Mouse (Mus musculus): ENCODE data around the gene Trpm3. TPM values are rescaled to one million over a fixed set of nuclear protein-coding genes. Genes with fewer than 3 reads are reported as not detected.

Gene Trpm3
- total and polyA plus RNA-seq, 2 experiments from 2014 or later: 0.52 to 0.95 TPM

DNA sequence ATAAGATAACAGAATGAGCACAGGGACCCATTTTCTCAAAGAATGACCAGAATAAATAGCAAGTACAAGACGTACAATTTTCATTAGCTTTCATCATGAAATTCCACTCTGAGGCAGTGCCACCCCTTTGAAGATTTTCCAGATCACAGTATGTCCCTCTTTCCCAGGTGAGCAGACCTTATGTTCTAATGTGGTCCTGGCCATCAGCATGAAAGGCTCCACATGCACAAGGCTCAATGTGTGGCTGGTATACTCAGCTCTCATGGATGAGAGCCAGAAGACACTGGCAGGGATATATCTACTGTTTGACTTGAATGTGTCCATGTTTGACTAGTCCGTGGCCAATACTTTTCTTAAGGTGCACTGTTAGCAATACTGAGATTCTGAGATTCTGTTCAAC lies 298.4 kb downstream of the Trpm3 start:
- Histone ChIP-seq H3K4me1 (ENCODE audit: control insufficient read depth, insufficient read depth) (no peaks in the 10 kb centered on the region), H3K27me3 (ENCODE audit: control insufficient read depth, insufficient read depth, low read length) (no peaks in the 10 kb centered on the region), H3K4me2 (ENCODE audit: low read depth, low read length) (no peak overlapping the region), H3K27ac (ENCODE audit: low read depth) (no peak overlapping the region), H3K9ac (replicated peaks; ENCODE audit: low read depth, low read length) (no peak overlapping the region), H3K4me3 (ENCODE audit: low read depth, low read length) (no peak overlapping the region), H3K9me3 (replicated peaks; ENCODE audit: control insufficient read depth, low read length) (no peaks in the 10 kb centered on the region), H3K36me3 (replicated peaks; ENCODE audit: control insufficient read depth, insufficient read depth, low read length) (no peaks in the 10 kb centered on the region)
- WGBS: 75% methylated on average over 2 of the region's 2 CpGs
- no peak for TF ChIP-seq CTCF (IDR thresholded peaks at IDR 0.05; ENCODE audit: low read depth)
- TF ChIP-seq EP300 (IDR thresholded peaks at IDR 0.05; ENCODE audit: low read depth): no peak
- DNase-seq (ENCODE audit: low spot score): no peak
- no peak for ATAC-seq (ENCODE audit: insufficient read depth, low read depth)

DNA sequence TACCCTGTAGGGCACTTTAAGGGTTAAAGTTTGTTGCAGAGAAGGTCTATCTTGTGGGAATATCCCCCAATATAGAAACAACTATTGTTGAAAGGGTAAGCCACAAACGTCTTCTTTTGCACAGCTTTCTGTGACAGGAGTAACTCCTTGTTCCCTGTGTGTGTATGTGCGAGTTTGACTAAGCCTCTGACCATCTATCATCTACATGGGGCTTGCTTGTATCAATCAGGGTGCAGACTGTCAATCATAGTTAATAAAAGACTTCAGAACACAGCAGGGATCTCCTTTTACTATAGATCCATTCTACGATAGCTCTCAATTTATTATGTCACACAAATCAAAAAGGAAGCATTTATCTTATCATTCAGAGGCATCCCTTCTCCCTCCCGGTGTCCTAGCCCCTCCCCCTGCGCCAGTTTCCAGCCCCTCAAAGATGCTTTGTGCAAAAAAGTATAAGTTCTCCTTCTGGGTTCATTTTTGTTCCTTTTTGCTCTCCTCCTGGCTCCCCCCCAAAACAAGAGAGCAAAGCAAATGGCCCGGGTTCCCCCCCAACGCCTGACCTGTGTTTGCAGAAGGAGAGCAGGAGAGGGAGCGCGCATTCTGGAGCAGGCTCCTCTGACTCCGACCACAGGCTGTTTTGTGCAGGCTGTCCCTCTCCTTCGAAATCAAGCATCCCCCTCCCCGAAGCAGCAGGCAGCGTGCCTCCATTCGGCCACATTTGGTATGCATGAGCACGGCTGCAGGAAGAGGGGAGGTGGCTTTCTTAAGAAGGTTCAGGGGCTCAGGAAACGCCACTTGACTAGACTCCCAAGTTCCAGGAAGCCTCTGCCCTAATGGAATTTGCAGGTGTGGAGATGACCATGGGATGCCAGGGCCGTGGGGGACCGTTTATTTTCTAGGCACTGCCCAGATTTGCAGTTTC lies 308.8 kb downstream of the Trpm3 start:
- H3K27me3 ChIP-seq (ENCODE audit: control insufficient read depth, insufficient read depth, low read length): no peaks in the 10 kb centered on the region
- peak overlapping the region; percentile 61 for H3K4me2 ChIP-seq (ENCODE audit: low read depth, low read length)
- no peaks in the 10 kb centered on the region for H3K36me3 ChIP-seq (replicated peaks; ENCODE audit: control insufficient read depth, insufficient read depth, low read length)
- no peak overlapping the region for H3K27ac ChIP-seq (ENCODE audit: low read depth)
- no peak overlapping the region for H3K9ac ChIP-seq (replicated peaks; ENCODE audit: low read depth, low read length)
- DNase-seq (ENCODE audit: low spot score) (peak; percentile 8), ATAC-seq (ENCODE audit: insufficient read depth, low read depth) (no peak)
- H3K4me1 ChIP-seq (ENCODE audit: control insufficient read depth, insufficient read depth): peaks cover 3% of the 10 kb centered on the region; the same call in 1 of the 2 replicates
- no peaks in the 10 kb centered on the region for H3K9me3 ChIP-seq (replicated peaks; ENCODE audit: control insufficient read depth, low read length)
- H3K4me3 ChIP-seq (ENCODE audit: low read depth, low read length): peak overlapping the region; percentile 21
- 5% methylated on average over 18 of the region's 18 CpGs for WGBS
- TF ChIP-seq EP300 (IDR thresholded peaks at IDR 0.05; ENCODE audit: low read depth): no peak
- TF ChIP-seq CTCF (IDR thresholded peaks at IDR 0.05; ENCODE audit: low read depth): no peak

DNA sequence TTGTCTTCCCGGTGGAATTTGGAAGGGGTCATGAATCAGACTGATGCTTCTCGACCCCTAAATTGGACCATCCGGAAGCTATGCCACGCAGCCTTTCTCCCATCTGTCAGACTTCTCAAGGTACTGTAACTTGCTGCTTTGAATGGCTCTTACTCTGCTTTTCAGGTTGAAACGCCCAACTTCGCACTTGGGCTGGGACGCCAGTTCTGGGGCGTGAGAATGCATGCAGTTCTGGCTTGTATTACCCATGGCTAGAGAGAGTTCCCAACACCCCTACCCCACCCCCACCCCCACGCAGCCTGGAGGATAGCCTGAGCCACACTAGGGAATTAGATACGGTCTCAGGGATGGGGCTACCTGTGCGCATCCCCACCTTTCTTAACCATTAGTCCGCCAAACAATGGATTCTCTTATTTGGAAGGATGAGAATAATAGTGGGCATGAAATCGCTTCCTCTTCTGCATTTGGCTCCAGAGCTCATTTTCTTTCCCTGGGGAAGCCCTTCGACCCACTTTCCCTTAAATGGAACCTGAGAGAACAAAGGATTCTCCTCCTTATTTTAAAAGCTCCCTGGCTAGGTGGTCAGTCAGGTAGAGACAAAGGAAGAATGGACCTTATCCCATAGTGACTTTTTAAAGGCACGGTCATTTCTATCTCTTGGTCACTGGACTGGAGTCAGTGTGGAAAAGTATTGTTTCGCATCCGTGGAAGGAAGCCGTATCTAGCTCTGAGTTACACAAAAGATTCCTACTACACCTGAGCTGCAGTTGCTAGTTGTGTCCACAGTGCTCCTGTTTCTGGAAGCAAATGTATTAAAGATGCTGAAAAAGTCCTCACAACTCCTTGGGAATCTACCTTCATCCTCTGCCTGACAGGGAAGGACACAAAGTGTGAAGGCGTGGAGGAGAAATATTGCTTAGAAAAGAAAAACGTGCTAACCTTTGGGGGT lies 309.8 kb downstream of the Trpm3 start:
- H3K4me1 ChIP-seq (ENCODE audit: control insufficient read depth, insufficient read depth): peaks cover 3% of the 10 kb centered on the region; the same call in 1 of the 2 replicates
- peak overlapping the region; percentile 61 for H3K4me2 ChIP-seq (ENCODE audit: low read depth, low read length)
- ATAC-seq (ENCODE audit: insufficient read depth, low read depth): no peak; the same call in 1 of the 2 replicates
- no peaks in the 10 kb centered on the region for H3K27me3 ChIP-seq (ENCODE audit: control insufficient read depth, insufficient read depth, low read length)
- no peak overlapping the region for H3K9ac ChIP-seq (replicated peaks; ENCODE audit: low read depth, low read length)
- peak overlapping the region; percentile 21 for H3K4me3 ChIP-seq (ENCODE audit: low read depth, low read length)
- H3K27ac ChIP-seq (ENCODE audit: low read depth): no peak overlapping the region
- TF ChIP-seq EP300 (IDR thresholded peaks at IDR 0.05; ENCODE audit: low read depth) (no peak), CTCF (IDR thresholded peaks at IDR 0.05; ENCODE audit: low read depth) (no peak)
- 40% methylated on average over 20 of the region's 20 CpGs for WGBS
- no peak for DNase-seq (ENCODE audit: low spot score)
- H3K36me3 ChIP-seq (replicated peaks; ENCODE audit: control insufficient read depth, insufficient read depth, low read length): no peaks in the 10 kb centered on the region
- no peaks in the 10 kb centered on the region for H3K9me3 ChIP-seq (replicated peaks; ENCODE audit: control insufficient read depth, low read length)

DNA sequence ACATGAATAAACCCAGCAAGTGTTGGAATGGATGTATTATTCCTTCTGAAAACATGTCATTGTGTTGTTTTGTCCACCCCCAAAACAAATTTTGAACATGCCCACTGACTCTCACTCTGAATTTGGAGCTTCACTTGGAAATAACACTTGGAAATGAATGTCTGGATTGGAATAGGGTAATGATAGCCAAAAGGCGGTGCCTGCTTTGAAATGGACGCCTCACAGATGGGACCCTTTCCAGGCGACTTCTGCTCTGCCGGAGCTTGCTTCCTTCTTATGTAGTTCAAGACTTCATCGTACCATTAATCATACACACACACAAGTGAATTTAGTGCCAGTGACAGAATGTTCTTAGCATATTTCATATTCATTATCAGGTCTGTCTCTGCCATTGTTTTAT lies 312.4 kb downstream of the Trpm3 start:
- no peaks in the 10 kb centered on the region for H3K4me1 ChIP-seq (ENCODE audit: control insufficient read depth, insufficient read depth)
- H3K27ac ChIP-seq (ENCODE audit: low read depth): no peak overlapping the region
- ATAC-seq (ENCODE audit: insufficient read depth, low read depth): no peak
- H3K4me2 ChIP-seq (ENCODE audit: low read depth, low read length): no peak overlapping the region
- H3K4me3 ChIP-seq (ENCODE audit: low read depth, low read length): no peak overlapping the region
- no peaks in the 10 kb centered on the region for H3K27me3 ChIP-seq (ENCODE audit: control insufficient read depth, insufficient read depth, low read length)
- no peak for DNase-seq (ENCODE audit: low spot score)
- H3K9me3 ChIP-seq (replicated peaks; ENCODE audit: control insufficient read depth, low read length): no peaks in the 10 kb centered on the region
- no peak overlapping the region for H3K9ac ChIP-seq (replicated peaks; ENCODE audit: low read depth, low read length)
- no peaks in the 10 kb centered on the region for H3K36me3 ChIP-seq (replicated peaks; ENCODE audit: control insufficient read depth, insufficient read depth, low read length)
- TF ChIP-seq EP300 (IDR thresholded peaks at IDR 0.05; ENCODE audit: low read depth): no peak
- TF ChIP-seq CTCF (IDR thresholded peaks at IDR 0.05; ENCODE audit: low read depth): no peak
- WGBS: 79% methylated on average over 5 of the region's 5 CpGs

DNA sequence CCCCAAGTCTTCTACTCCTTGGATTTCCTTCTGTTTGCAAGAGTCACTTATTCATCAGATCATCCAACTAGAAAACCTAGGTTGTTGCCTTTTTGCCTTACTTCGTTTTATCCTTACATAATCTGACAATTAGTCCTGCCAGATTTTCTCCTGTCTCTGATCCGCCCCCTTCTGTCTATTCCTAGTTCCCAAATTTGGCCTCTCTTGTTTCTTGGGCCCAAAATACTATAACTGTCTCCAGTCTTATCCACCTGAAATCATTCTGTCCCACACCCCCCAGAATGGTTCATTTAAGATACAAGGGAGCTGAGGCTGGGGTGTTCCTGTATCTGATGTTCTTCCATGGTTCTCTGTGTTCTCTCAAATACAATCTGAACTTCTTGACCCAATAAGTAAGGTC lies 318.1 kb downstream of the Trpm3 start:
- Histone ChIP-seq H3K4me2 (ENCODE audit: low read depth, low read length) (no peak overlapping the region), H3K9ac (replicated peaks; ENCODE audit: low read depth, low read length) (no peak overlapping the region), H3K36me3 (replicated peaks; ENCODE audit: control insufficient read depth, insufficient read depth, low read length) (no peaks in the 10 kb centered on the region), H3K27me3 (ENCODE audit: control insufficient read depth, insufficient read depth, low read length) (no peaks in the 10 kb centered on the region), H3K27ac (ENCODE audit: low read depth) (no peak overlapping the region), H3K9me3 (replicated peaks; ENCODE audit: control insufficient read depth, low read length) (no peaks in the 10 kb centered on the region), H3K4me1 (ENCODE audit: control insufficient read depth, insufficient read depth) (no peaks in the 10 kb centered on the region), H3K4me3 (ENCODE audit: low read depth, low read length) (no peak overlapping the region)
- no peak for ATAC-seq (ENCODE audit: insufficient read depth, low read depth)
- TF ChIP-seq EP300 (IDR thresholded peaks at IDR 0.05; ENCODE audit: low read depth) (no peak), CTCF (IDR thresholded peaks at IDR 0.05; ENCODE audit: low read depth) (no peak)
- WGBS: 71% methylated on average over 2 of the region's 2 CpGs
- DNase-seq (ENCODE audit: low spot score): no peak
